Mouse (Mus musculus) myocyte (in vitro differentiated cells): ENCODE measurements around the gene Slc16a1. TPM values are rescaled to one million over a fixed set of nuclear protein-coding genes. Genes with fewer than 3 reads are reported as not detected.

ENCODE experiments used
- H3K27me3 ChIP-seq: one replicate; pipeline ENCODE4 v1.6.1; 2011; ENCODE audit not compliant: control insufficient read depth, insufficient read depth, insufficient read length
- H3K36me3 ChIP-seq: one replicate; pipeline ENCODE4 v1.6.1; 2011; ENCODE audit not compliant: control insufficient read depth, insufficient read depth
- H3K4me2 ChIP-seq: one replicate; pipeline ENCODE4 v1.6.1; 2011; ENCODE audit warnings: low read depth, control low read depth
- H3K4me3 ChIP-seq: one replicate; pipeline ENCODE4 v1.5.1; 2011; ENCODE audit warnings: mild to moderate bottlenecking, control low read depth, moderate library complexity
- H3K79me2 ChIP-seq: one replicate; pipeline ENCODE4 v1.6.1; 2011; ENCODE audit not compliant: control insufficient read depth, insufficient read depth
- H3ac ChIP-seq: one replicate; pipeline ENCODE4 v1.6.1; 2011; ENCODE audit not compliant: control insufficient read depth, insufficient read length
- CEBPB ChIP-seq: IDR thresholded peaks from 2 replicates; pipeline ENCODE4 v1.6.1; 2011; ENCODE audit warnings: mild to moderate bottlenecking, moderate library complexity; ENCODE audit not compliant: poor library complexity, insufficient read depth, severe bottlenecking
- E2F4 ChIP-seq: IDR thresholded peaks from one replicate; pipeline ENCODE4 v1.6.1; 2011; ENCODE audit warnings: mild to moderate bottlenecking, control low read depth, moderate library complexity; ENCODE audit not compliant: insufficient read depth
- MAX ChIP-seq: IDR thresholded peaks from one replicate; pipeline ENCODE4 v1.6.1; 2011; ENCODE audit warnings: low read depth, mild to moderate bottlenecking, control low read depth
- MYOD1 ChIP-seq, 3 experiments: IDR thresholded peaks; one replicate each; pipeline ENCODE4 v1.6.1; 2011; ENCODE audit warnings: control low read depth in 2 of 3, low read depth in 2 of 3, mild to moderate bottlenecking in 2 of 3, moderate library complexity in 1 of 3; ENCODE audit not compliant: insufficient read length in 2 of 3, control insufficient read depth in 1 of 3
- MYOG ChIP-seq, 3 experiments: IDR thresholded peaks; one replicate each; pipeline ENCODE4 v1.6.1; 2011; ENCODE audit warnings: control low read depth in 2 of 3, low read depth in 2 of 3, mild to moderate bottlenecking in 2 of 3; ENCODE audit not compliant: insufficient read length in 2 of 3, control insufficient read depth in 1 of 3, insufficient read depth in 1 of 3
- POLR2A ChIP-seq: IDR thresholded peaks from one replicate; pipeline ENCODE4 v1.6.1; 2011; ENCODE audit warnings: low read depth, mild to moderate bottlenecking, control low read depth, moderate library complexity; ENCODE audit not compliant: insufficient read length
- POLR2AphosphoS2 ChIP-seq: IDR thresholded peaks from one replicate; pipeline ENCODE4 v1.6.1; 2011; ENCODE audit warnings: low read depth, control low read depth; ENCODE audit not compliant: insufficient read length
- REST ChIP-seq: IDR thresholded peaks from one replicate; pipeline ENCODE4 v1.6.1; 2011; ENCODE audit warnings: mild to moderate bottlenecking, control low read depth, moderate library complexity; ENCODE audit not compliant: insufficient read depth, insufficient read length
- SRF ChIP-seq: IDR thresholded peaks from one replicate; pipeline ENCODE4 v1.6.1; 2011; ENCODE audit warnings: low read depth; ENCODE audit not compliant: control insufficient read depth, insufficient read length
- TCF12 ChIP-seq: IDR thresholded peaks from one replicate; pipeline ENCODE4 v1.6.1; 2011; ENCODE audit warnings: mild to moderate bottlenecking, control low read depth; ENCODE audit not compliant: poor library complexity, insufficient read depth, severe bottlenecking
- TCF3 ChIP-seq: IDR thresholded peaks from one replicate; pipeline ENCODE4 v1.6.1; 2011; ENCODE audit warnings: low read depth, control low read depth; ENCODE audit not compliant: insufficient read length
- USF1 ChIP-seq: IDR thresholded peaks from one replicate; pipeline ENCODE4 v1.6.1; 2011; ENCODE audit warnings: low read depth, mild to moderate bottlenecking, control low read depth, moderate library complexity
- polyA plus RNA-seq: library from polyadenylated mRNA; unstranded; fragments of >200 nt; fragmentation: generic; extraction: Trizol; gene quantifications from one replicate; pipeline ENCODE4 v1.2.1, GENCODE M21; 2012; ENCODE audit warnings: missing spikeins

The Slc16a1 gene
- polyA plus RNA-seq, 1 experiment: 24.7 TPM

DNA sequence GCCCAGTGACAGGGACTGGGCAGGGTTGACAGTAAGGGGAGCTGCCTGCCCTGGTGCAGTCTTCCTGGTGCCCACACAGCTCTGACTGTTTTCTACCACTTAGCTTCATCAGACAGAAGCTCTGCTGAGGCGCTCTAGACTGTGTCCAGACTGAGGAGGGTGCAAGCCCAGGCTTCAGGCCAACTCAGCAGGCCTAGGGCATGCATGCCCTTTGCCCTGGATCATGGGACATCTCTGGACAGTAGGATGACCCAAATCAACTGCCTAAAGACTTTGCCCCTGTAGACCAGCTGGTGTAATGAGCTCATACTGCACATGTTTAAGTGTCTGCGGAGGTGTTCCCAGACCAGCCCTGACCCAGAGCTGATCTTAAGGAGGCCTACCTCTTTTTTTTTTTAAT lies 39.3 kb downstream of the Slc16a1 start:
- Histone ChIP-seq H3K27me3 (no peaks in the 10 kb centered on the region), H3K36me3 (no peaks in the 10 kb centered on the region), H3ac (no peak overlapping the region), H3K4me3 (no peak overlapping the region), H3K79me2 (no peaks in the 10 kb centered on the region), H3K4me2 (no peak overlapping the region)
- no peak for TF ChIP-seq REST
- no peak for TF ChIP-seq TCF3
- TF ChIP-seq MYOD1 (IDR thresholded peaks at IDR 0.05; ENCODE audit: control insufficient read depth in 1 of 3, insufficient read length in 2 of 3, low read depth in 2 of 3): no peak
- TF ChIP-seq SRF: no peak
- no peak for TF ChIP-seq POLR2A
- TF ChIP-seq USF1: no peak
- no peak for TF ChIP-seq POLR2AphosphoS2
- no peak for TF ChIP-seq TCF12
- TF ChIP-seq MAX: no peak
- no peak for TF ChIP-seq MYOG (IDR thresholded peaks at IDR 0.05; ENCODE audit: control insufficient read depth in 1 of 3, insufficient read depth in 1 of 3, insufficient read length in 2 of 3, low read depth in 2 of 3)
- no peak for TF ChIP-seq E2F4
- no peak for TF ChIP-seq CEBPB

GRCm38 (mm10) chr3:104678826-104679225 lies 40.4 kb downstream of the Slc16a1 start:
- Histone ChIP-seq H3K79me2 (no peaks in the 10 kb centered on the region), H3K4me3 (no peak overlapping the region), H3K36me3 (no peaks in the 10 kb centered on the region), H3ac (no peak overlapping the region), H3K27me3 (no peaks in the 10 kb centered on the region), H3K4me2 (no peak overlapping the region)
- TF ChIP-seq TCF12 (no peak), CEBPB (no peak), MYOG (IDR thresholded peaks at IDR 0.05; ENCODE audit: control insufficient read depth in 1 of 3, insufficient read depth in 1 of 3, insufficient read length in 2 of 3, low read depth in 2 of 3) (no peak), POLR2AphosphoS2 (no peak), E2F4 (no peak), MAX (no peak), USF1 (no peak), MYOD1 (IDR thresholded peaks at IDR 0.05; ENCODE audit: control insufficient read depth in 1 of 3, insufficient read length in 2 of 3, low read depth in 2 of 3) (no peak), REST (no peak), SRF (no peak), TCF3 (no peak), POLR2A (no peak)

DNA sequence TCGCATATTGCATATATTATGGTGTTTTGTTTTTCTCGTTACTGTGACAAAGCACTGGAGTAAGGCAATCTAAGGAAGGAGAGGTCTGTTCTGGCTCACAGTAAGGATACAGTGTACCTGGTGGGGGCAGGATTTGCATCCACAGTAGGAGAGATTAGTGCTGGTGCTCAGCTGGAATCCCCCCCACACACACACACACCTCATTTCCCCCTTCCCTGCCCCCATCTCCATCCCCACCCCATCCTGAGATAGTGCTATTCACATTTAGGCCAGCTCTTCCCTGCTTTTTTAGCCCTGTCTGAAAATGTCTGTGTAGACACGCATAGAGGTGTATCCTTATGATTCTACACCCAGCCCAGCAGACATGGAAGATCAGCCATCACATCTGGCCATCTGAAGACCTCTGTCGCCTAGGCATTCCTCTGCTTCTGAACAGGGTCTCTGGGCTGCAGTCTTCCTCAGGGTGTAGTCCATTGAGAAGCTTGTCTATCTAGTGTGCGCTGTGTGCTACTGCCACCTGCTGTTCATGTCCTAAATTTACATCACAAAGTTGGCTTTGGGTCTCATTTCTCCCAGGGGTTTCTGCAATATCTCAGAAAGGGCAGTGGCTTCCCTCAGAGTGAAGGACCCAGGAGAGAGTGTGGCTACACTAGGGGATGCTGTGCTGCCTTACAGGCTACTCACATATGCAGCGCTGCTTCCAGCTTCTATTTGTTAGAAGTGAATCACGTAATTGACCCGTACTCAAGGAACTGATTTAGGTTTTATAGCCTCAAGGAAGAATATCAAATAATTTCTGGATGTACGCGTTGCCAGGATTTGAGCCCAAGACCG lies 44.4 kb downstream of the Slc16a1 start:
- no peaks in the 10 kb centered on the region for H3K79me2 ChIP-seq
- no peak for TF ChIP-seq E2F4
- no peak for TF ChIP-seq USF1
- no peak for TF ChIP-seq TCF12
- TF ChIP-seq POLR2A: no peak
- no peak for TF ChIP-seq MAX
- no peak for TF ChIP-seq MYOG (IDR thresholded peaks at IDR 0.05; ENCODE audit: control insufficient read depth in 1 of 3, insufficient read depth in 1 of 3, insufficient read length in 2 of 3, low read depth in 2 of 3)
- no peak for TF ChIP-seq POLR2AphosphoS2
- TF ChIP-seq REST: no peak
- no peak for TF ChIP-seq MYOD1 (IDR thresholded peaks at IDR 0.05; ENCODE audit: control insufficient read depth in 1 of 3, insufficient read length in 2 of 3, low read depth in 2 of 3)
- no peak for TF ChIP-seq SRF
- H3K27me3 ChIP-seq: no peaks in the 10 kb centered on the region
- H3K36me3 ChIP-seq: no peaks in the 10 kb centered on the region
- H3K4me2 ChIP-seq: no peak overlapping the region
- H3ac ChIP-seq: no peak overlapping the region
- H3K4me3 ChIP-seq: no peak overlapping the region

GRCm38 (mm10) chr3:104700751-104701335 lies 62.4 kb downstream of the Slc16a1 start:
- Histone ChIP-seq H3K4me3 (no peak overlapping the region), H3ac (no peak overlapping the region), H3K27me3 (no peaks in the 10 kb centered on the region), H3K36me3 (no peaks in the 10 kb centered on the region), H3K79me2 (no peaks in the 10 kb centered on the region), H3K4me2 (no peak overlapping the region)
- no peak for TF ChIP-seq POLR2AphosphoS2
- no peak for TF ChIP-seq TCF12
- TF ChIP-seq MAX: no peak
- no peak for TF ChIP-seq SRF
- no peak for TF ChIP-seq USF1
- TF ChIP-seq REST: no peak
- no peak for TF ChIP-seq CEBPB
- no peak for TF ChIP-seq E2F4
- TF ChIP-seq TCF3: no peak
- no peak for TF ChIP-seq POLR2A
- TF ChIP-seq MYOG (IDR thresholded peaks at IDR 0.05; ENCODE audit: control insufficient read depth in 1 of 3, insufficient read depth in 1 of 3, insufficient read length in 2 of 3, low read depth in 2 of 3): no peak
- TF ChIP-seq MYOD1 (IDR thresholded peaks at IDR 0.05; ENCODE audit: control insufficient read depth in 1 of 3, insufficient read length in 2 of 3, low read depth in 2 of 3): no peak
